Mouse (Mus musculus): ENCODE results near the gene Mllt6.

GRCm38 (mm10) chr11:97671177-97671527 lies 7.9 kb downstream of the Mllt6 start:
- TF ChIP-seq CTCF (IDR thresholded peaks at IDR 0.05; ENCODE audit: borderline replicate concordance, extremely low read depth, insufficient read depth, insufficient read length) (no peak), POLR2A (IDR thresholded peaks at IDR 0.05; ENCODE audit: borderline replicate concordance, extremely low read depth, insufficient read depth, insufficient read length, poor library complexity, severe bottlenecking) (no peak)
